Mouse (Mus musculus): ENCODE data around the gene Tet3.

GRCm38 (mm10) chr6:83408510-83408909 lies 50.4 kb downstream of the Tet3 start:
- TF ChIP-seq CTCF (IDR thresholded peaks at IDR 0.05; ENCODE audit: extremely low read depth, insufficient read depth, insufficient read length, insufficient replicate concordance) (no peak), POLR2A (IDR thresholded peaks at IDR 0.05; ENCODE audit: low read depth, low read length) (no peak)
